Mouse (Mus musculus) NIH3T3 (cell line): Measurements from ENCODE around the gene Anapc15.

Source experiments
- DNase-seq: peaks from one replicate; pipeline ENCODE4 v3.0.0-alpha.2; 2012; ENCODE audit warnings: low read depth

The Anapc15 gene

GRCm38 (mm10) chr7:101863415-101863814 is at the start of gene Anapc15:
Anapc15 (plus strand) TSS chr7:101863715.
- no peak for DNase-seq

- no peak for DNase-seq
Measured at GRCm38 (mm10) chr7:101817861-101818401, 45.6 kb upstream of the Anapc15 start, which contains the start of gene Phox2a. Phox2a (plus strand) TSS chr7:101818313.

GRCm38 (mm10) chr7:101820295-101821030 is 43.1 kb upstream of the Anapc15 start:
- no peak for DNase-seq

GRCm38 (mm10) chr7:101821571-101822501 is 41.7 kb upstream of the Anapc15 start:
- no peak for DNase-seq

- peak; percentile 14 for DNase-seq
Measured at GRCm38 (mm10) chr7:101822836-101823757, 40.4 kb upstream of the Anapc15 start.

GRCm38 (mm10) chr7:101823758-101824630 is 39.5 kb upstream of the Anapc15 start:
- no peak for DNase-seq

- DNase-seq: no peak
Measured at GRCm38 (mm10) chr7:101830373-101830772, 33.1 kb upstream of the Anapc15 start.

GRCm38 (mm10) chr7:101831437-101831836 is 32.1 kb upstream of the Anapc15 start:
- DNase-seq: no peak

- no peak for DNase-seq
Measured at GRCm38 (mm10) chr7:101832372-101832771, 31.1 kb upstream of the Anapc15 start.

- peak; percentile 33 for DNase-seq
Measured at GRCm38 (mm10) chr7:101833352-101833751, 30.2 kb upstream of the Anapc15 start.

- DNase-seq: no peak
Measured at GRCm38 (mm10) chr7:101833916-101834584, 29.5 kb upstream of the Anapc15 start.

- no peak for DNase-seq
Measured at GRCm38 (mm10) chr7:101834903-101835302, 28.6 kb upstream of the Anapc15 start.

- DNase-seq: peak; percentile 63
Measured at GRCm38 (mm10) chr7:101835457-101836109, 27.9 kb upstream of the Anapc15 start.

GRCm38 (mm10) chr7:101836271-101837153 is 27.0 kb upstream of the Anapc15 start:
- peak; percentile 83 for DNase-seq

- no peak for DNase-seq
Measured at GRCm38 (mm10) chr7:101837154-101837605, 26.3 kb upstream of the Anapc15 start.

- peak; percentile 88 for DNase-seq
Measured at GRCm38 (mm10) chr7:101837606-101838471, 25.7 kb upstream of the Anapc15 start, which contains the start of gene Inppl1. Inppl1 (minus strand) TSS chr7:101838229.

GRCm38 (mm10) chr7:101844186-101844585 is 19.3 kb upstream of the Anapc15 start:
- no peak for DNase-seq
